Mouse (Mus musculus): ENCODE data around the gene Smug1.

DNA sequence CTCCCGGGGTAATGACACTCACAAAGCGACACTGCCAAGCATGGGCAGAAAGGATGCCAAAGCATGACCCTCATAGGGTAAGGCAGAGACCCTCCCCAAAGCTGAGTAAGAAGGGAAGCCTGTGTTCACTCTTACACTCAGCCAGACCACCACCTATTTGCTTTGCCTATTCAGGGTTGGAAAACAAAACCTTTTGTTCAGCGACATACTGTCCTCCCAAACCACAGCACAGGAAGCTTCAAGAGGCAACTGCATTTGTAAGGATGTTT, 19.5 kb downstream of the Smug1 start:
- TF ChIP-seq EP300 (optimal IDR thresholded peaks at IDR 0.05) (no peak), CTCF (IDR thresholded peaks at IDR 0.05; ENCODE audit: low read depth) (no peak)

Measured in stomach, postnatal 0 days (tissue).